Comparison of ENCODE assay signal across 10 mouse cellular contexts in the genomic region with DNA sequence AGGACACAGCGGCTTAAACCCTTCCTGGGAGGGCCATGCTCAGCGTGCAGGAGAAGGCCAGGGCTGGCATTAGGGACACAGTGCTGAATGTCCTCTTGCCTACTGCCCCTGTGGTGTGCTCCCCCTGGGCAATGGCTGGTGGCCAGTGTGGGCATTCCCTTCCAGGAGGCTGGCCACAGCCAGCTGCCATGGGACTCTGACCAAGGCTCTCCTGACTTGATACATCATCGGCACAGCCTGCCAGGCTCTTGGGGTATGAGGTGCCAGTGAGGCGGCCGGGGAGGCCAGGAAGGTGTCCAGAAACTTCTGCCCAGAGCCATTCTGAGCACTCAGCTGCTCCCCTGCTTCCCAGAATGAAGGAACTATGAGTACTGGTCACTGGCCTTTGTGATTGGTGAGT.
DNase-seq lines count a peak whose midpoint lies in the region; ATAC-seq lines count a peak whose summit lies in the region.
"Had no signal": no experiment of that assay in that cellular context is flagged by ENCODE, and none has a peak within 500 bp of the region (broad histone marks: within the 10 kb centered on the region; RNA-seq: fewer than 3 reads in every experiment).

No protein-coding gene starts in this region.

- H3K4me1 ChIP-seq in megakaryocyte, embryonic 14.5 days, result peaks cover 58% of the 10 kb centered on the region
- H3K4me1 ChIP-seq: embryonic facial prominence, embryonic 13.5 days had no signal

- peak overlapping the region; percentile 56 for H3K4me3 ChIP-seq in megakaryocyte, embryonic 14.5 days (replicated peaks)
- H3K4me3 ChIP-seq: embryonic facial prominence, embryonic 13.5 days; heart, embryonic 15.5 days had no signal

- intact Hi-C loops in heart, postnatal 14 days (cut with DNase I), result loop anchor here (5.0 kb wide), 1 partner anchor 53 kb away; no protein-coding TSS in a partner anchor
- intact Hi-C loops in left cerebral cortex, postnatal 4 days (cut with DNase I), result no loop called here

- ATAC-seq in megakaryocyte, adult 5-6 weeks (ENCODE audit: poor library complexity, severe bottlenecking), result no peak

- peaks cover 21% of the 10 kb centered on the region for H3K27me3 ChIP-seq in megakaryocyte, embryonic 14.5 days (replicated peaks)
- H3K27me3 ChIP-seq: embryonic facial prominence, embryonic 13.5 days; heart, embryonic 15.5 days had no signal

- DNase-seq in cerebellum, adult 11 months, result peak; percentile 44
- no peak for DNase-seq in cerebellum, postnatal 4 days (ENCODE audit: low spot score in 2 of 2)
- peak; percentile 75 to 79 for DNase-seq in heart, postnatal 14 days
- DNase-seq in left cerebral cortex, postnatal 4 days, result peak; percentile 65
- no peak for DNase-seq in urinary bladder, postnatal 4 days (ENCODE audit: low spot score in 2 of 2)
- no peak for DNase-seq in urinary bladder, postnatal 25 days (ENCODE audit: low spot score)

- peaks cover 4% of the 10 kb centered on the region for H3K36me3 ChIP-seq in megakaryocyte, embryonic 14.5 days (replicated peaks; ENCODE audit: low read length)
- H3K36me3 ChIP-seq: embryonic facial prominence, embryonic 13.5 days; heart, embryonic 15.5 days had no signal

- peaks cover 14% of the 10 kb centered on the region for H3K9me3 ChIP-seq in megakaryocyte, embryonic 14.5 days
- H3K9me3 ChIP-seq: embryonic facial prominence, embryonic 13.5 days; heart, embryonic 15.5 days had no signal

Comparison
In these comparisons a context has a peak if more than half of its experiments do, and no peak if none do; other contexts are left out.
1. DNase-seq: peak in cerebellum, adult 11 months (single experiment), heart, postnatal 14 days (2 of 2) and left cerebral cortex, postnatal 4 days (single experiment); none in cerebellum, postnatal 4 days (0 of 2), urinary bladder, postnatal 4 days (0 of 2) and urinary bladder, postnatal 25 days (single experiment).